Mouse (Mus musculus): ENCODE results near the gene Hck.
A peak's percentile ranks its signal among the peaks of the same experiment; 100 is the strongest.

Gene Hck

DNA sequence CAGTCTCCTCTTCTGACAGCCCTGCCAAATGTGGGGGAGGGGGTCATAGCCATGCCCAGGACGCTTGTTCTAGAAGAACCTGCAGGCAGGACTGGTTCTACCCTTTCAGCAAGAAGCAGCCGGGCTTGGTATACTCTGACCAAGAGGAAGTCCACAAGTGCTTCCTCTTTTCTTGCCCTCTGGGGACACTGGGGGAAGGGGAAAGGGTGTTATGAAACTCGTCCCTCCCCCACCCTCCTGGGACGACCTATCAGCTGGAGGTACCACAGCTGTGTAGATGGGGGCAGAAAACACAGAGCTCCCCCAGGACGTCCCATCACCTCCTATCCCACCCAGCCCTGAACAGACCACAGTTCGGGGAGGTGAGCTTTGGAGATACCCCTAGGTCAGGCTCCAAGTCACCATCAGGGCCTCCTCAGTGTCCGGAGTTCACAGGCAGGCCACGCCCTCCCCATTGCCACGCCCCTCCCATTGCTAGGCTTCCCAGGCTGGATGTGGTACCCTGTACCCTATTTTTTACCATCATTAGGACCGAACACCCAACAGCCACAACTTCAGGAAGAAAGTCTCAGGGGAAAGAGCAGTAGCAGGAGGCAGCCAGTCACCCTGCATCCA is 17.6 kb upstream of the Hck start:
- peak; percentile 69 to 78 for DNase-seq (ENCODE audit: low read depth in 1 of 2, low spot score in 2 of 2)

DNA sequence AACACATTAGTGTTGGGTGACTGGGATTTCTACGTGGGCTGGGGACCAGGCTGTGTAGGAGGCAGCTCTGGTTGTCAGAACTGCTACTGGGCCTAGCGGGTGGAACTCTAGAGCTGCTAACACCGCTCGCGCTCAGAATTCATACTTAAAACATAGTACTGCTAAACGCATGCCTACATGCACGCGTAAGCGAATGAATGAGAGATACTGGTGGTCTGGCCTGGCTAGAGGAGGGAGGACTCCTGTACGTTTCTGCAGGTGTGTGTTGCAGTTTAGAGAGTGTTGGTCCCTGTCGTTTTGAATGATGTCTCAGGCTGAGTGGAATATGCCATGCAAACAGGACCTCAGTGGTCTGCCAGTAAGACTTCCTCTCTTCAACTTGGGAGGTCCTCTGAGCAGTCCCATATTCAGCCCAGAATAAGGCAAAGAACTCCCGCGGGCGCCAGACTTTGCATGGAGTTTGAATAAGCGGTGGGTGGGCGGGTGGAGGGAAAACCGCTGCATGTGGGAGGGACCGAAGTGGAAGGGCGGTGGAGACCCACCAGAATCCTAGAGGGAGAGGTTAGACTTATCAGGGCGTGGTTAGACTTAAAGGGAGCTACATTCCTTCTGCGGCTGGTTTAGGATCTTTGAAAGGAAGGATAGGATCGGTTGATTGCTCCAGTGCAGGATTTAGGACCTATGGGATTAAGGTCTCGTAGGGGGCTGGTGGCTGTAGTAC is 1.1 kb upstream of the Hck start:
- no peak for DNase-seq (ENCODE audit: low read depth in 1 of 2, low spot score in 2 of 2)

DNA sequence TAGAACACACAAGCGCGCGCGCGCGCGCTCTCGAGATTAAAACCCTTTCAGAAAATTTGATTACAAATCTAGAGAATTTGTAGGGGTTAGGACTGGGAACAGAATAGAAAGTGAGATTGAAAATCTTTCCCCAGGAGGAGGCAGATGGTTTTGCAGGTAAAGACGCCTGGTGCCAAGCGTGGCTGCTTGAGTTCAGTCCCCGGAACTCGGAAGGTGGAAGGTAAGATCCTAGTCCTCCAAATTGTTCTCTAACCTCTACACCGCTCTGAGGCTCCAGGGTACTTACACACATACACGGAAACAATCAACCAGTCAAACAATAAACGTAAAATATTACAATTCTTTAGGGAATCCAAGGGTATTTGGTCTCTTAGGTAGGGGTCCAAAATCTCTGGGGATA is 466 bp upstream of the Hck start:
- DNase-seq (ENCODE audit: low read depth in 1 of 2, low spot score in 2 of 2): no peak

DNA sequence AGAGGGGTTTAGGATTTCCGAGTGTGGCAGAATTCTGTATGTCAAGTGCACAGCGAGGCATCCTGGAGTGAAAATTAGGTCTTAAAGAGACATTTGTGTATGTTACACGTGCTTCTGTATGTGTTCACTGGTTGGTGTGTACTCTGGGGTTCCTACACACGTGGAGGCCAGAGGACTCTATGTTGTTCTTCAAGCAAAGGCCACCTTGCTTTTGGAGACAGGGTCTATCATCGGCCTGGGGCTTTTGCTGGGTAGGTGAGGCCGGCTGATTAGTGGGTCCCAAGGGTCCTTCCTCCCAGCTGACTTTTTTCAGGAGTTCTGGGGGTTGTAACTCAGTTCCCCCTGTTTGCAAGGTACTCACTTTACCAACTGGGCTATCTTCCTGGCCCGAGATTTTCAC is 1.3 kb downstream of the Hck start:
- no peak for DNase-seq (ENCODE audit: low read depth in 1 of 2, low spot score in 2 of 2)

DNA sequence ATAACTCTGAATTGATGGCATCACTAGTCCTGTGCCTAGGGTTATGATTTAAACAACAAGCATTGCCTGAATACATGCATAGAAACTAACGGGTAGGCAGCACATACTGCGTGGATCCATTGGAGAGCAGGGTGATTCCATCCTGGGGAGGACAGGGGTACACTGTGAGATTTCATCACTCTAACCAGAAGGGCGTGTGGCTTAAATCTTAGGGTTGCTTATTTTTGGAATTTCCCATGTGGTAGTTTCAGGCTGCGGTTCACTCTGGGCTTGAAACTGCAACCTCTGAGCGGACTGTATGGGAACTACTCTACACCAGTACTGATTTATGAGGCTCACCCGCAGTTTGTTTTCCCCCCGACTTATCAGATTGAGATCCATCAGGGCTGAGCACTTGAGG is 3.0 kb downstream of the Hck start:
- DNase-seq (ENCODE audit: low read depth in 1 of 2, low spot score in 2 of 2): peak; percentile 38 to 65

DNA sequence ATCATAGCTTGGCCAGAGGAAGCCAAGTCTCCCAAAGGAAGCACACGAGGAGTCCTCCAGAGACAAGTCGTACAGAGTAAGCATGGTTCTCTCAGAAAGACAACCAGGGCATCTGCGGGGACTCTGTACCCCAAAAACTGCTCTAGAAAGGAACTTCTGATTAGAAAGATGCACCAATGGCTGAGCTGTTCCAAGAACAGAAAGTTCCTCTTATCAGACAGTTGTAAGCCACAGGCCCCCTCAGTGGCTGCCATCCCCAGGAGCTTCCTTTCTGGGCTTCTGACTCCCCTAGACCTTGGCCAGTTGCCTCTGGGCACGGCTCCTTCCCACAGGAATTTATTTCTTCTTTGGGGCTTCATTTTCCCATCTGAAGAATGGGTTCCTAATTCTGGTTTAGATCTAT is 7.4 kb downstream of the Hck start:
- DNase-seq (ENCODE audit: low read depth in 1 of 2, low spot score in 2 of 2): peak in 1 of 2 experiments; percentile 1

DNA sequence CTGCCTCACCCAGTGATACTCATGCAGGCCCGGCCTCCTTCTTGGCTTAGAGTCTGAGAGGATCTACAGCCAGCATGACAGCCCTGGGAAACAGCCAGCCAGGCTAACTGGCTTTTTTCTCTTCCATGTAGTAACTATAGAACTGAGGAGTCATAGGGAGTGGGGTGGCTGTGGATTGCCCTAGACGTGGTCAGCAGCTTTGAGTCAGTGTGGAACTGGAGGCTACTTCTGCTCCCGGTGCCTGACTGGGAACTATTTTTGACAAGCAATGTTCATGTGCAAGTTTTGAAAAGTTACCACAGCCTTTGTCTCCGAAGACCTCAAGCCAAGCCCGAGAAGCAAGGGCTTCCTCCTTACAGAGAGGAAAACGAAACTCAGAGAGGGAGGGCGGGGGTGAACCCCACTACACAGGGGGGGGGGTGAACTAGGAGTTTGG is 8.8 kb downstream of the Hck start:
- DNase-seq (ENCODE audit: low read depth in 1 of 2, low spot score in 2 of 2): peak in 1 of 2 experiments; percentile 39

DNA sequence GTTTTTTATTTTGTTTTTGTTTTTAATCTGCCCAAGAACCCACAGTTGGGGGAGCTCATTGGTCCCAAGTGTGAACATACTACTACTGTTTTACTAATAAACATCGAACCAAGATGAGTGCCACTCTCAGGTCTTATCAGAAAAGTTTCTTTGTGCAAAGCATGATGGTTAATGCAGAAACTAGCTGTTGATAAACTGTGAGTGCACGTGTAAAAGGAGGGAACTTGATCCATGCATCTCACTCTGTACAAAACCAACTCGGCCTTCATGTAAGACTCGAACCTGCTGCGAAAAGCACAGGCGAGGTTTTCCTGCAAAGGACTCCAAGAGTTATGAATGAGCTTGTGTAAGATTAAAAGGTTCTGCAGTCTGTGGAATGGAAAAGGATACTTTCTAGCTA is 11.2 kb downstream of the Hck start:
- DNase-seq (ENCODE audit: low read depth in 1 of 2, low spot score in 2 of 2): no peak

DNA sequence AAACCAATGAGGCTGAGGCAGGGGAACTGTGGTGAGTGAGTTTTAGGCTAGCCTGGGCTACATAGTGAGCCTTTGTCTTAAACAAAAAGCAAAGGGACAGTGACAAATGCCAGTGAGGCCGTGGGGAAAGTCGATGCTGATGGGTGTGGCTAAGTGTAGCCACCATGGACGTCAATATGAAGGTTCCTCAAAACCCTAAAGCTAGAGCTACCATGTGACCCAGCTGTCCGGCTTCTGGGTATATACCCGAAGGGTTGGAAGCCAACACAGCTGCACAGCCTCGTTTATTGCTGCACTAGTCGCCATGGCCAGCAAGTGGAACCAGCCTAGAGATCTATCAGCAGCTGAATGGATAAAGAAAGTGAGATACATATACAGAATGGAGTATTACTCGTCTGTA is 11.9 kb downstream of the Hck start:
- DNase-seq (ENCODE audit: low read depth in 1 of 2, low spot score in 2 of 2): peak in 1 of 2 experiments; percentile 43

DNA sequence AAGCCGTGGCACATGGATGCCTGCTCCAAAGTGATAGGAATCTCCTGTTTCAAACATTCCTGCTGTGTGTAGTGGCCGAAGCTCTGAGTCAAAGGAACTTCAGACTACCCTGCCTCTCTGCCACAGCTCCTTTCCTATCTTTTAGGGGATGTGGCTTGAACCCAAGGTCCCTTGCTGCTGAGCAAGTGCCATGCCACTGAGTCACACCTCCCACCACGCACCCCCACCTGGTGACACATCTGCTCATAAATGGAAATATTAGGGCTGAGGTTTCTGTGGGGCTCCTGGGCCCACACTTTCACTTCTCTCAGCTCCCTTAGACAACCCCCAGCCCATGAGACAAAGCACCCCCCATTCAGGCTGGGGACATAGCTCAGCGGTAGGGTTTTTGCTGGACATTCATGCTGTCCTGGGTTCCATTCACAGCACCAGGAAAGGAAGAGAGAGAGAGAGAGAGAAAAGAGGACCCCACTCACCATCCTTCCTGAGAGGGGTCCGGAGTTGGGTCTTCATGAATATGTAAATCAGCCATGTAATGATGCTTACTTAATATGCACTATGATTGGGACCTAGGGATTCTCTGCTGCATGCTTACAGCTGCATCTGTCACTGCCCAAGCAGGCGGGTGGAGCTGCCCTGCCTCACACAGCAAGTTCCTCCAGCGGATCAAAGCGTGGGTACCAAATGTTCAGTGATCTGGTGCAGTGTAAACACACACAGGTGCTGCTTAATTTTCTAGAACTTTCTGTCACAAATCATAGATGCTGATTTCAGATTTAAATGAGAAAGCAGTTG is 13.8 kb downstream of the Hck start:
- no peak for DNase-seq (ENCODE audit: low read depth in 1 of 2, low spot score in 2 of 2)

DNA sequence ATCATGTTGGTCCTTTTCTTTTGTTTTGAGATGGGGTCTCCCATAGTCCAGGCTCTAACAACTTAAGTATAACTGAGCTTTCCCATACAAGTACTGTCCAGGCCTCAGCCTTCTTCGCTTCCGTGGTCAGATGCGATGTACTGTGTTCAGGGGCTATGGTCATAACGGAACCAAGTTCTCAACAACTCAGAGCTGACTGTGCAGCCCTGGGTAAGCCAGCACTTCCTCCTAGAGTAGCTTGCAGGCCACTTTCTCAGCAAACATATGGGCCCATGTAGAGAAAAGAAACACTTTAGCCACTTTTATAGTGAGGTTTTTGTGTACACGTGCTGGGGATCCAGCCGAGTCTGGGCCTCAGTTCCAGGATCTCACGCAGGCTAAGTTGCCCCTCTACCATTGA is 14.4 kb downstream of the Hck start:
- DNase-seq (ENCODE audit: low read depth in 1 of 2, low spot score in 2 of 2): no peak

DNA sequence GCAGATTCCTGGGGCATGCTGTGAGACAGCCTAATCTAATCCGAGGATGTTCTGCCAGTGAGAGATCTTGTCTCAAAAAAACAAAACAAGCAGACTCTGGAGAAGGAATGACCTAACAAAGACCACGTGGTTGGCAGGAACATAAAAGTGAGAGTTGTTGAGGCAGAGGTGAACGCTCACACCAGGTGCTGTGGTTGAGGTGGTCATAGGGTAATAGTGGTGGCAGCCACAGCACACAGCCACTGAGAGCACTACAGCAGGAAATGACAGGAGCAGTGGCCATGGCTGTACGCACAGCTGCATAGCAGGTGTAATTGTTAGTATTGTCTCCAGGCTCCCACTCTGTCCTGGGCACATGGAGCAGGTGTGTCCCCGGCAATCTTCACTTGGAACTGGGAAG is 17.6 kb downstream of the Hck start:
- no peak for DNase-seq (ENCODE audit: low read depth in 1 of 2, low spot score in 2 of 2)

DNA sequence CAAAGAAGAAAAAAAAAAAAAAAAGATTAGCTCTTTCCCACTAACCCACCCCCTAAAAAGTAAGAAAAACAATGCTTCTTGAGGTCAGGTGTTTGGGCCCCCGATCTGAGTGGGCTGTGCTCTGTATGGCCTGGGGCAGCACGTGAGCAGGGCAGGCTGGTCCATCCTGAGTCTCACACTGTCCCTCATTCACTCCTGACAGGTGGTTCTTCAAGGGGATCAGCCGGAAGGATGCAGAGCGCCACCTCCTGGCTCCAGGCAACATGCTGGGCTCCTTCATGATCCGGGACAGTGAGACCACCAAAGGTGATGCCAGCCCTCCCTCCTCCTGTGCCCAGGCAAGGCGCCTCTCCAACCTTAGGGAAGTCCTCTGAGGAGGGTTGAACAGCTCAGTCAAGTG is 22.8 kb downstream of the Hck start:
- DNase-seq (ENCODE audit: low read depth in 1 of 2, low spot score in 2 of 2): no peak

DNA sequence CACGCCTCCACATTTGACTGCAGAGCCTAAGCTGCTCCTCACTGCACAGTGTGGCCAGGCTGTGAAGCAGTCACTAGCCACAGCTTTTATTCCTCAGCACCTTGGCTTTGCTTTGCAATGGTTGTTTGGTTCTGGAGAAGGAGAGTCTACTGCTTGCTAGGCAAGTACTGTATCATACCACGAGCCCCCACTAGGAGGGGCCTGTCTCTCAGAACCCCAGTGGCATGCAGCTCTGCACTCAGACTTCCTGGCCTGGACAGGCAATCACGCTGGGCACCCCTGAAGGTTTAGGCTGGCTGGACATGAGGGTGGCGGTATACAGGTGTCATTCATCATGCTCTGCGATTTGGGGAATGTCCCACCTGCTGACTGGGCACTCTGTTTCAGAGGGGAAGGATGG is 26.0 kb downstream of the Hck start:
- no peak for DNase-seq (ENCODE audit: low read depth in 1 of 2, low spot score in 2 of 2)

DNA sequence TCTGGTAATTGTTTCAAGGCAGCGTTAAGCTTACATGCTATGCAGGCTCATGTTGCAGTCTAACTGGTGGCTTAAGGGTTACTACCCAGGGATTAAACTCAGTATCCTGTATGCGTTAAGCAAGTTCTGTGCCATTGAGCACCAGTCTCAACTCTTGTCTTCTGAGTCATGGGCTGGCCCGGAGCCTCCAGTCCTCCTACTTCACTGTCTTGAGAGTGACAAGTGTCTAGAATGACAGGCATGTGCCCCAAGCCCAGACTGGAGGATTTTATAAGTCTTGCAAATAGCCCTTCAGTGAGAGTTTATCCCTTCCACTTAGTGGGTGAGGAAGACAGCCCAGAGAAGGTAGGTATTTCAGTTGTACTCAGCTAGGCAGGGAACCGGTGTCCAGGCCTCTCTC is 27.9 kb downstream of the Hck start:
- no peak for DNase-seq (ENCODE audit: low read depth in 1 of 2, low spot score in 2 of 2)

DNA sequence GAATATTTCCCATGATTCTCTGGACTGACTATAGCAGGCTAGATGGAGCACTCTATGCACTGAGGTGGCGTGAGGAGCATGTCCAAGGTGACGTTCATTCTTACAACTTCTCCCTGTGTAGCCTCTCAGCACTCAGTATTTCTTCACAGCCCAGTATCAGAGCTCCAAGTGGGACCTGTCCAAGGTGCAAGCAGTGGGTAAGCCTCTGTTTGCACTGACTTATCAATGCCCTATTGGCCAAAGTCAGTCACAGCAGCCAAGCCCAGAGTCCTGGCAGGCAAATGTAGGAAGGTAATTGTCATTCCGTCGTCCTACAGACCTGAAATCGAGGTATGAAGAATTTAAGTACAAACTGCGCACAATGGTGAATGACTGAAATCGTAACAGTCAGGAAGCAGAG is 30.9 kb downstream of the Hck start:
- no peak for DNase-seq (ENCODE audit: low read depth in 1 of 2, low spot score in 2 of 2)

DNA sequence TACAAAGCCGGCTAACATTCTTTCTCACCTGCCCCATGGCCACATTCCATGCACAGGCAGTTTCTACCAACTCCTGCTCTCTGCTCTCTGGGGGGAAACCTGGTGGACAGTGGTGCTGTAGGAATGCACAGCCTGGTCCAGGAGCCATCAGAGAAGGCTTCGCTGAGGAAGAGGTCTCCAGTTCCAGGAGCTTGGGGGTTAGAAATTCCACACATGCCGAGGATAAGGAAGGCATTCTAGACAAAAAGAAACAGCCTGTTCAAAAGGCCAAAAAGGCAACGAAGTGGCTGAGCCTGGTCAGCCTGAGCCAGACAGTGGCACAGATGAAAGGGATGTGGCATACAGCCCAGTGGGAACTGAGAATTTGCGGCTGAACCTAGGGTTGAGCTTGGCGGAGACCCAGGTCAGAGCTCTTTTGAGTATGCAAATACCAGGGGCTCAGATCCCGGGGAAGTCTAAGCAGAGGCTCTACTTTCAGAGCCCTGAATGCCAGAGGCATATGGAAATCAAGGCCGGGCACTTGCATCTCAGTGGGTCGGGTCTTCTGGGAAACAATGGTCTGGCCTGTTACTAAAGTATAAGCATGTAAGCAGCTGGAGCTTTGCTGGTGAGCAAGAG is 31.8 kb downstream of the Hck start:
- no peak for DNase-seq (ENCODE audit: low read depth in 1 of 2, low spot score in 2 of 2)

DNA sequence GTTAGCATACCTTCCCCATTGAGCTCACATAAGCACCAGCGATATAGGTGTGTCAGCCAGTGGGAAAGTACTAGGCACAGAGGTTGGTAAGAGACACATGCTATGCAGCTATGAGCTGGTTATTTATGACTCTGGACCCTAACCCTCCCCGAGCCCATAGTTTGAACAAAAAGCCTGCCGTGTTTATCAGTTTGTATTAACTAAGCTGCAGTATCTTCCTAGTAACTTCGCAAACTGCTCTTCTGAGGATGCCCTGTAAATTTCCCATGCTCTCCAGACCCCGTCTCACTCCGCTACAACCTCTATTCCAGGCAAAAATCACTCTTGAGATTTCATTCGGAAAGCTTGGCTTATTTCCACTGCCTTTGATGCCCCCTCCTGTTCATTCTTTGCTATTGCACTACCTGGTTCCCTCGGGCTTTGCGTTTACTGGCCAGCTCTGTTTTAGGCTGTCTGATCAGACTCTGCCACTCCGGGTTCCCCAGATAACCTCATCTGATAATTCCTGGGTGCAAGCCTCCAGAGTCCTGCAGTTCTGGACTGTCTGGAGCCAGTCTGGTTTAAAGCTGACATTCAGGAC is 34.4 kb downstream of the Hck start:
- no peak for DNase-seq (ENCODE audit: low read depth in 1 of 2, low spot score in 2 of 2)

DNA sequence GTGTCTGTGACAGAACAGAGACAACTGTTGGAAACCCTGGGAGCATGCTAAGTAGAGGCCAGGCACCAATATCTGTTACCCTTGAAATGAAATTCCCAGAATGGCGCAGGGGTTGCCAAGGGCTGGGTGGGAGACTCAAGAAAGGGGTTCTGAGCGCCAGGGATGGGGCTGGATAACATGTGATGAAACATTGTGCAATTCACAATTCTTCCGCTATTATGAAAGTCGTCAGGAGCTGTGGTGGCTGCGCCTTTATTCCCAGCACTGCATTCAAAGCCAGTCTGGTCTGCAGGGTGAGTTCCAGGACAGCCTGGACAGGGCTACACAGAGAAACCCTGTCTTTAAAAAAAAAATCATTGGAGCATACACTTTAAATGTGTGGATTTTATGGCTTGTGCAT is 37.1 kb downstream of the Hck start:
- no peak for DNase-seq (ENCODE audit: low read depth in 1 of 2, low spot score in 2 of 2)

DNA sequence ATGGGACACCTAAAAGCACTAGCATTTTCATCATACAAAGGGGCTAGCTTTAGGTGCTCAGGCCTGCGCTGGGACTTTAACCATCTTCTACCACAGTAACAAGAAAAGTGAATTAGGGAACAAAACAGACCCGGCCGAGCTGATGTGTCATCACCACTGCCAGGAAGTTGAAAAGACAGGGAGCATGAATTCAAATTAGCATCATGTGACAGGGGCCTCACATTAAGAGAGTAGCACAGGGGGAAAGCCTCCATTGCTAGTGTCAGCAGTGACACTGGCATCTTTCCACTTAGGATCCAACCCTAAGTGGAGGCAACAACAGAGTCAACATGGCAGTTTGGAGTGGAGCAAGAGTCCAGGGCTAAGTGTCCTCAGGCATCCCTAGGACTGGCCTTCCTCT is 39.0 kb downstream of the Hck start:
- DNase-seq (ENCODE audit: low read depth in 1 of 2, low spot score in 2 of 2): no peak

DNA sequence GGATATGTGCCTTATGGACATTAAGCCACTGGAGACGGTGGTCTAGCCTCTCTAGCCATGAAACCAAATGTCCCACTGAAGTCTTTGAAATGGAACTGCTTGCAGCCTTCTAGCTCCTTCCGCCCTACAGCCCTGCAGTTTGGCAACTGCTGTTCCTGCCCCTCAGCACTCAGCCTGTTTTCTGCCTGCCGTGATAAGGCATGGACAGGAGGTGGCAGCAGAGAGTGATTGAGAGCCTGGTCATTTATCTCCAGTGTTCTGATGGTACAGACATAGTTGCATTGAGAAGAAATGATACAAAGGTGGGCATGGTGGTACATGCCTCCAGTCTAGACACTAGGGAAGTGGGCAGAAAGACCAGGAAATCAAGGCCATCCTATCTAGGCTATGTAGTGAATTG is 39.4 kb downstream of the Hck start:
- peak in 1 of 2 experiments; percentile 69 for DNase-seq (ENCODE audit: low read depth in 1 of 2, low spot score in 2 of 2)

DNA sequence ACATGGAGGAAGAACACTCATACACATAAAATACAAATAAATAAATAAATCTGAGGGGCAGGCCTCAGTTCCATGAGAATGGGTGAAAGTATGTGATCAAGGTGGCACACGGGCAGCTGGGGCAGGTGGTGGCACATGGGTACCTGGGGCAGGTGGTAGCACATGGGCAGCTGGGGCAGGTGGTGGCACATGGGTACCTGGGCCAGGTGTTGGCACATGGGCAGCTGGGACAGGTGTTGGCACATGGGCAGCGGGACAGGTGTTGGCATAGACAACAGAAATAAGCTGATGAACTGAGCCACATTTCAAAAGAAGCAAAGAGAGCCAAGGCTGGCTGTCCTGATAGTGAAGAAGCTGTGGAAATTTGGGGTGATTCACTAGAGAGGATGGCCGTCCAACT is 41.5 kb downstream of the Hck start:
- no peak for DNase-seq (ENCODE audit: low read depth in 1 of 2, low spot score in 2 of 2)

Data from monocyte, adult 2 months (primary cell).